Mouse (Mus musculus) heart, postnatal 0 days (tissue): ENCODE results near the gene Lyve1. TPM values are rescaled to one million over a fixed set of nuclear protein-coding genes. Genes with fewer than 3 reads are reported as not detected.

Experiments
- ATAC-seq: fragments of 200-750 bp; cut with Nextera tagmentation; 2 replicates; pipeline ENCODE4 v1.8.0; 2017; ENCODE audit warnings: low read depth, moderate number of reproducible peaks, moderate library complexity; ENCODE audit not compliant: insufficient read depth
- DNase-seq: peaks from one replicate; pipeline ENCODE4 v3.0.0-alpha.2; 2016; ENCODE audit warnings: low spot score
- H3K27ac ChIP-seq: fragments of 300-500 bp; sonication (generic); 2 replicates; pipeline ENCODE4 v1.5.1; 2014; ENCODE audit warnings: low read depth, mild to moderate bottlenecking
- H3K27me3 ChIP-seq: fragments of 300-500 bp; sonication (generic); 2 replicates; pipeline ENCODE4 v1.6.1; 2014; ENCODE audit warnings: low read length, mixed read lengths; ENCODE audit not compliant: control insufficient read depth, insufficient read depth
- H3K36me3 ChIP-seq: fragments of 300-500 bp; sonication (generic); replicated peaks from 2 replicates; pipeline ENCODE4 v1.6.1; 2014; ENCODE audit warnings: low read length, mixed read lengths; ENCODE audit not compliant: control insufficient read depth, insufficient read depth
- H3K4me1 ChIP-seq: fragments of 300-500 bp; sonication (generic); 2 replicates; pipeline ENCODE4 v1.6.1; 2014; ENCODE audit warnings: antibody characterized with exemption; ENCODE audit not compliant: control insufficient read depth, insufficient read depth
- H3K4me2 ChIP-seq: fragments of 300-500 bp; sonication (generic); 2 replicates; pipeline ENCODE4 v1.6.1; 2014; ENCODE audit warnings: low read depth, mild to moderate bottlenecking, low read length, moderate library complexity
- H3K4me3 ChIP-seq: fragments of 300-500 bp; sonication (generic); 2 replicates; pipeline ENCODE4 v1.5.1; 2014; ENCODE audit warnings: low read depth, low read length
- H3K9ac ChIP-seq: fragments of 300-500 bp; sonication (generic); replicated peaks from 2 replicates; pipeline ENCODE4 v1.6.1; 2014; ENCODE audit warnings: low read depth, low read length, mixed read lengths
- H3K9me3 ChIP-seq: fragments of 300-500 bp; sonication (generic); replicated peaks from 2 replicates; pipeline ENCODE4 v1.6.1; 2016; ENCODE audit warnings: low read length; ENCODE audit not compliant: control insufficient read depth
- CTCF ChIP-seq: IDR thresholded peaks from 2 replicates; pipeline ENCODE4 v1.5.1; 2016; ENCODE audit warnings: antibody characterized with exemption, control low read depth, low read depth
- EP300 ChIP-seq: IDR thresholded peaks from 2 replicates; pipeline ENCODE4 v1.6.1; 2016; ENCODE audit warnings: antibody characterized with exemption, low read depth
- WGBS: fragments of 180-500 bp; shearing (Covaris S2); extraction: QIAGEN DNeasy Blood & Tissue Kit; methylation state at CpG from one replicate; pipeline ENCODE4 v1.1.7; 2014; 5-methylcytosine and 5-hydroxymethylcytosine counted together
- polyA plus RNA-seq: library from polyadenylated mRNA; unstranded; fragments of >200 nt; fragmentation: Nextera tagmentation; extraction: Ambion mirVana; gene quantifications from 2 replicates; pipeline ENCODE4 v1.2.1, GENCODE M21; 2015
- total RNA-seq: library from RNA; depleted of rRNA; stranded (reverse); fragments of >200 nt; gene quantifications from 2 replicates; pipeline ENCODE4 v1.2.3, GENCODE M21; 2014; ENCODE audit warnings: low replicate concordance

The Lyve1 gene
- total and polyA plus RNA-seq, 2 experiments from 2014 or later: 15.2 to 56.7 TPM

DNA sequence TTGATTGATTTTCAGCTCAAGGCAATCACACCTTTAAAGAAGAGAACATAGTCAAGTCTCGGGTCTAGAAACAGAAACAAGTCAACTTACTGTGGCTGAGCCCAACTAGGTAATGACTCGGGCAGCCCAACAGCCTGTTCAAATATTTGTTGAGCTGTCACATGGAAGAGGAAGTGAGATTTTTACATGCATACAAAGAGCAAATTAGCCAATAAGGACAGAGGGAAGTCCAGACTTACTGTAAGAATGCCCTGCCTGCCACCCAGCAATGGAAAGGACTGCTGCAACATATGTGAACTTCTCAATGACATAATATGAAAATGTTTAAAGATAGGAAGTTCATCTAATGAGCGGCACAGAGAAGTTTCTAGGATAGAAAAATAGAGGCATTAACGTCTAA, 22.7 kb downstream of the Lyve1 start:
- no peak for DNase-seq
- ATAC-seq: no peak
- no peaks in the 10 kb centered on the region for H3K27me3 ChIP-seq
- H3K9me3 ChIP-seq: no peaks in the 10 kb centered on the region
- no peak overlapping the region for H3K27ac ChIP-seq
- H3K36me3 ChIP-seq: no peaks in the 10 kb centered on the region; the same call in 1 of the 2 replicates
- 66% methylated on average over 4 of the region's 4 CpGs for WGBS
- H3K4me1 ChIP-seq: peaks cover 6% of the 10 kb centered on the region
- no peak overlapping the region for H3K4me2 ChIP-seq
- no peak overlapping the region for H3K4me3 ChIP-seq
- TF ChIP-seq CTCF: no peak
- TF ChIP-seq EP300: no peak
- H3K9ac ChIP-seq: no peak overlapping the region

DNA sequence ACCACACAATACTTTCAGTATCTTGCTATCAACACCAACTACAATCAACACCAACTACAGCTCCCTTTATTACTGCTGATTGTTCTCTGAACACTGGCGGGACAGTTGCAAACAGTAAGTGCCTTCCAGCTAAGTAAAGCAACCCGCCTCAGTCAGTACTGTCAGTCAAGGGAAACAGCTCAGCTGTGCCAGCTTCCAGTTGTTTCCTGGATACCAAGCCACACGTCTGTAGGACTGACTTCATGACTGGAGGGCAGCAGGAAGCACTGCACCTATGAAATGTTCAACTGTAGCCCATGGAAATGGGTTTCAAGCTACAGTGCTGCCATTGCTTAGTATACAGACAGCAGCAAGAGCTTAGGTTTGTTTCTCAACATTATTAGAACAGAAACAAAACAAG, 28.5 kb downstream of the Lyve1 start:
- Histone ChIP-seq H3K9me3 (no peaks in the 10 kb centered on the region), H3K4me2 (no peak overlapping the region), H3K27me3 (no peaks in the 10 kb centered on the region), H3K27ac (no peak overlapping the region), H3K9ac (no peak overlapping the region), H3K4me3 (no peak overlapping the region), H3K36me3 (peaks cover 21% of the 10 kb centered on the region), H3K4me1 (no peaks in the 10 kb centered on the region)
- 22% methylated on average over 3 of the region's 3 CpGs for WGBS
- TF ChIP-seq CTCF (no peak), EP300 (no peak)
- no peak for DNase-seq
- ATAC-seq: no peak

DNA sequence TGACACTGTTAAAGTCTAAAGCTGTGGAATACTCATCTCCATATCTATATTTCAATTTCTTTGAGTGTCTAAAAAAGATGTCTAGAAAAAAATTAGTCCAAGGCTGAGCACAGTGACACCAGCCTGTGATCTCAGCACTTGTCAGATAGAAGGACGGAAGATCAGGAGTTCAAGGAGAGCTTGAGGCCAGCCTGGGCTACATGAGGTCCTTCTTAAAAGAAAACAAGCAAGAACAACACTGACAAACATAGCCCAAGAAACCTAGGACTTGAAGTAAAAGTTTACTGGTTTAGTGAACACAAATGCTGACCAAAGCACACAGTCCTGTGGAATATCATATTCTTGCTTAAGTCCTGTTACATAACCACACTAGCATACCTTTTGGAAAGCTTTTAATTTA, 29.0 kb downstream of the Lyve1 start:
- WGBS: 94% methylated on average over 1 of the region's 1 CpGs
- no peak for ATAC-seq
- TF ChIP-seq CTCF (no peak), EP300 (no peak)
- DNase-seq: no peak
- Histone ChIP-seq H3K9ac (no peak overlapping the region), H3K9me3 (no peaks in the 10 kb centered on the region), H3K36me3 (peaks cover 26% of the 10 kb centered on the region), H3K4me3 (no peak overlapping the region), H3K4me1 (no peaks in the 10 kb centered on the region), H3K4me2 (no peak overlapping the region), H3K27ac (no peak overlapping the region), H3K27me3 (no peaks in the 10 kb centered on the region)

DNA sequence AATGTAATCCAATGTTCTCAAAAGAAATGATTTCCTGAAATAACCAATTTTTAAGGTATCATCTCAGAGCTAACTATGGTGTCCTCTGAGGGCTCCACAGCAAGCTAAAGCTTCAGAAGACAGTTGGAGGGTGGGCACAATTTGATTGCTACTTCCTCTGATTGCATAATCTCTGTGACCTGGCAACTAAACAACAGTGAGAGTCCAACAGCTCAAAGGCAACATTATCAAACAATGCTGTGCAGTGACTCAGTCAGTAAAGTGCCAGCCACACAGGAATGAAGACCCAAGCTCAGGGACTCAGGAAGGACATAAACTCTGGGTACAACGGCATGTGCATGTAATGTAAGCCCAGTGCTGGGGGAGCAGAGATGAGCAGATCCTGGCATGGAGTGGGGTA, 30.0 kb downstream of the Lyve1 start:
- DNase-seq: no peak
- peaks cover 36% of the 10 kb centered on the region for H3K36me3 ChIP-seq
- H3K27me3 ChIP-seq: no peaks in the 10 kb centered on the region
- no peak for TF ChIP-seq EP300
- TF ChIP-seq CTCF: no peak
- no peak overlapping the region for H3K4me2 ChIP-seq
- 29% methylated on average over 1 of the region's 1 CpGs for WGBS
- peak overlapping the region; percentile 50 for H3K27ac ChIP-seq
- peak; percentile 53; the same call in 1 of the 2 replicates for ATAC-seq
- H3K4me3 ChIP-seq: no peak overlapping the region
- no peak overlapping the region for H3K9ac ChIP-seq
- H3K9me3 ChIP-seq: no peaks in the 10 kb centered on the region
- H3K4me1 ChIP-seq: no peaks in the 10 kb centered on the region

DNA sequence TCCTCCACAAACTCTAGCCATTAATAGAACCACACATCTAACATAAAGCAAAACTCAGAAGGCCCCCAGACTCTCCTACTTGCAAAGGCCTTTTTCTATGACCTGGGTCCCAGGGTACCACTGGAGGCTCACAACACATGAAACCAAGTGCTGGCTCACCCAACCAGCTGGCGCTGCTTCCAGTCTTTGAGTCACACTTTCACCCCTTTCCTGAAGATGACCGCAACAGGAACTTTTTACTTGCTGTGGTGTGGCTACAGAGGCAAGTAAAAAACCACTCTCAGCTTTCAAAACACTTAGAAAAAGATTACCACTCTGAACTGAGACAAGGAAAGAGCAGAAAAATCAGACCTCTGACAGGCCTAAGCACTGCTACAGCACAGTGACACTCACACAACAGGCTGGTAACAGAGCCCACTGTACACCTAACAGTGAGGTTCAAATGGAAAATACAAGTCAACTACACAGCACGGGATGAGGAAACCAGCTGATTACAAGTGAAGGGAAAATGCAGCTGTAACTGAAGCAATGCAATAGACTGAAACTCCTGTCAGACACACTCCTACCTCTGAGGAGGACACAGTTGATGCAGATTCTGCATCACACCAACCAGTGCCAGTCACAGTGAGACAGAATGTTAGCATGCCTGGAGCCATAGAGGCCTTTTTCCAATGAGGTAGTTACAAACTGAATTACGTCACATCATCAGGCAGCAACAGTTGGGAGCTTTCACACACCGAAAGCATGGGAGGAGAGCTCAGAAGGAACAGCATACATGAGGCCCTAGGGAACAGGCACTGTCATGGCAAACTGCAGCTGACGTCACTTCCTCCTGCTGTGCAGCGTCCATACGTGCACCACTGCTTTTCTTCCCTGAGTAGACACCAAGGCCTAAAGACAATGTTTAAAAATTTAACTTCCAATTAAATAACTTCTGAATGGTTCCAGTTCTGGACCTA, 38.8 kb downstream of the Lyve1 start:
- no peak overlapping the region for H3K4me3 ChIP-seq
- no peak overlapping the region for H3K4me2 ChIP-seq
- H3K27ac ChIP-seq: peak overlapping the region; percentile 22
- DNase-seq (no peak), ATAC-seq (no peak)
- no peaks in the 10 kb centered on the region for H3K9me3 ChIP-seq
- no peak for TF ChIP-seq CTCF
- TF ChIP-seq EP300: no peak
- H3K27me3 ChIP-seq: no peaks in the 10 kb centered on the region
- H3K9ac ChIP-seq: no peak overlapping the region
- peaks cover 24% of the 10 kb centered on the region for H3K4me1 ChIP-seq
- H3K36me3 ChIP-seq: peaks cover 50% of the 10 kb centered on the region
- WGBS: 74% methylated on average over 8 of the region's 8 CpGs
